Mouse (Mus musculus): ENCODE results near the gene Arf4. TPM values are rescaled to one million over a fixed set of nuclear protein-coding genes. Genes with fewer than 3 reads are reported as not detected.
A peak's percentile ranks its signal among the peaks of the same experiment; 100 is the strongest.

The Arf4 gene
- polyA plus RNA-seq, 1 experiment from 2014 or later = 302 TPM

DNA sequence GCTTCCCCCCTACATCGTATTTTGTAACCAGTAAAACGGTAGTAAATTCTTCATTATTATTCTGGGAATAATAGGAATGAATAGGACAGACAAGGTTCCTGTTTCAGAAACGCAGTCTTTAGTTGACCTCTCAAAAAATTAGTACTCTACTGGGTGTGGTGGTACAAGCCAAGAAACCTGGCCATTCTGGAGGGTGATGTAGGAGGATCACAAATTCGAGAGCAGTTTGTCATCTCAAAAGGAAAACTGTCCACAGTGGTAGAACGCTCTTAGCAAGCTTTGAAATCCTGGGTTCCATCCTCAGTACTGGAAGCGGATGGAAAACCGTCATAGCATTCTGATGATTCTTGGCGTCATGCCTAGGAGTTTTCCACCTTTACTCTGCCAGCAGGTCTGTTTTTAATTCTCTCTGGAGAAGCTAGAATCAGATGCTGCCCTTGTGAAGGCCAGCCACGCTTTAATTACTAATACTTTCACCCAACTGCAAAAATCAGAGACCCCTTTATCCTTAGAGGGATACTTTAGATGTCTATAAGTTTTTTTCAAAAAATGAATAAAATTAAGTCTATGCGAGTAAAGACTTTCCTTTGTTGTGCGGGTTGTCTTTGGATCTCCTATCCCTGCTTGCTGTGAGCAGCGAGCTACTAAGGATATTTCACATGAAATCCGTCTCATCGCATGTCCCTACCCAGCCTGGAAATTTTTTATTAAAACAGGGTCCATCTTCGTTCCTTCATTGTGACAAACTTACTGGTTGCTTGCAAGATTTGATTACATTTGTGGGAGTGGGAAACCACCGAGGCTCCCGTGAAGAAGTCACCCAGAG, 636 bp upstream of the Arf4 start:
- POLR2A ChIA-PET = interaction anchor here (0.9 kb wide), 1 partner anchor 49 kb away, joined by 3 read pairs; no protein-coding TSS in a partner anchor
- in situ Hi-C loops (cut with MboI; ENCODE audit: low pct_unique_long_range_greater_than_20kb) = no loop called here
- no peak for ATAC-seq
- peak; percentile 38 for DNase-seq (ENCODE audit: low read depth, low spot score)
- no peak for TF ChIP-seq CTCF (IDR thresholded peaks at IDR 0.05)
- H3K27me3 ChIP-seq = no peaks in the 10 kb centered on the region
- CTCF ChIA-PET = interaction anchor here (0.9 kb wide), 2 partner anchors 9 to 151 kb away, joined by 3 to 4 read pairs; no protein-coding TSS in a partner anchor

- DNase-seq (ENCODE audit: low read depth, low spot score) (no peak), ATAC-seq (peak; percentile 49)
- H3K27me3 ChIP-seq = no peaks in the 10 kb centered on the region
- TF ChIP-seq CTCF (IDR thresholded peaks at IDR 0.05) = no peak
- ChIA-PET CTCF (interaction anchor here (0.7 to 2.2 kb wide), 6 partner anchors 10 to 152 kb away, joined by 3 to 7 read pairs (median 4); no protein-coding TSS in a partner anchor), POLR2A (interaction anchor here (0.6 to 1.6 kb wide), 5 partner anchors 9 to 162 kb away, joined by 3 to 4 read pairs (median 3); no protein-coding TSS in a partner anchor)
- in situ Hi-C loops (cut with MboI; ENCODE audit: low pct_unique_long_range_greater_than_20kb) = no loop called here
Observed at GRCm38 (mm10) chr14:26638708-26639084, 822 bp downstream of the Arf4 start.

GRCm38 (mm10) chr14:26639251-26639650, 1.4 kb downstream of the Arf4 start:
- no peak for DNase-seq (ENCODE audit: low read depth, low spot score)
- POLR2A ChIA-PET = interaction anchor here (0.6 to 1.6 kb wide), 4 partner anchors 8 to 162 kb away, joined by 3 to 4 read pairs (median 3); no protein-coding TSS in a partner anchor
- ATAC-seq = no peak
- CTCF ChIA-PET = interaction anchor here (0.7 to 2.2 kb wide), 9 partner anchors 9 to 153 kb away, joined by 3 to 7 read pairs (median 3); no protein-coding TSS in a partner anchor
- no peaks in the 10 kb centered on the region for H3K27me3 ChIP-seq
- in situ Hi-C loops (cut with MboI; ENCODE audit: low pct_unique_long_range_greater_than_20kb) = no loop called here
- no peak for TF ChIP-seq CTCF (IDR thresholded peaks at IDR 0.05)

- DNase-seq (ENCODE audit: low read depth, low spot score) (no peak), ATAC-seq (no peak)
- no peaks in the 10 kb centered on the region for H3K27me3 ChIP-seq
- POLR2A ChIA-PET = interaction anchor here (0.7 to 1.6 kb wide), 2 partner anchors 9 to 27 kb away, joined by 3 read pairs; no protein-coding TSS in a partner anchor
- in situ Hi-C loops (cut with MboI; ENCODE audit: low pct_unique_long_range_greater_than_20kb) = no loop called here
- TF ChIP-seq CTCF (IDR thresholded peaks at IDR 0.05) = no peak
- CTCF ChIA-PET = interaction anchor here (0.7 to 2.2 kb wide), 6 partner anchors 9 to 154 kb away, joined by 3 to 7 read pairs (median 4); no protein-coding TSS in a partner anchor
Observed at GRCm38 (mm10) chr14:26639961-26640360, 2.1 kb downstream of the Arf4 start.

DNA sequence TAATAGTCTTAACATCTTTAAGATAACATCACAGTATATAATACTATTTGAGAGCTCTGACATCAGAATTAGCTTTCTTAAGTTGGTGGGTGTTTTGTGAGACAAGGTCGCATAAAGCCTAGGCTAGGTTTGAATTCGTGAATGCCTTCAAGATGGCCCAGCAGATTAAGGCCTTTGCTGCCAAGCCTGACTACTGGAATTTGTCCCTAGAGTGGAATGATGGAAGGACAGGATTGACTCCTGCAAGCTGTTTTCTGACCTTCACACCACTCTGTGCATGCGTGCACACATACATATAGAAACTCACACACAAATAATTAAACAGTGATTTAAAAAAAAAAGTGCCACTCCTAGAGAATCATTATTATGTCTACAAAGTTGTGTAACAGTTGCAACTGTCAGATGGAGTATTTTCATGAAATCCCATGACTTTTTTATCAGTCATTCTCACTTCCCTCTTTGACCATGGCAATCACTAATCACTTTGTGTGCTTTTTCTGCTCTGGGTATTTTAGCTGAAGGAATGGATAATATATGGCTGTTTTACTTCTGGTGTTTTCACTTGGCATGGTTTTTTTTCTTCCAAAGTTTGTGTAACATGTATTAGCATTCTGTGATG, 5.2 kb downstream of the Arf4 start:
- DNase-seq (ENCODE audit: low read depth, low spot score) (no peak), ATAC-seq (no peak)
- no peaks in the 10 kb centered on the region for H3K27me3 ChIP-seq
- in situ Hi-C loops (cut with MboI; ENCODE audit: low pct_unique_long_range_greater_than_20kb) = no loop called here
- ChIA-PET CTCF (interaction anchor here (1.6 to 2.2 kb wide), 2 partner anchors 8 to 152 kb away, joined by 3 to 9 read pairs; no protein-coding TSS in a partner anchor), POLR2A (interaction anchor here (0.7 kb wide), 2 partner anchors 9 to 229 kb away, joined by 3 to 4 read pairs; no protein-coding TSS in a partner anchor)
- TF ChIP-seq CTCF (IDR thresholded peaks at IDR 0.05) = no peak

- in situ Hi-C loops (cut with MboI; ENCODE audit: low pct_unique_long_range_greater_than_20kb) = no loop called here
- no peak for TF ChIP-seq CTCF (IDR thresholded peaks at IDR 0.05)
- POLR2A ChIA-PET = no interaction called here
- ATAC-seq (no peak), DNase-seq (ENCODE audit: low read depth, low spot score) (no peak)
- CTCF ChIA-PET = no interaction called here
- H3K27me3 ChIP-seq = no peaks in the 10 kb centered on the region
Observed at GRCm38 (mm10) chr14:26645989-26646650, 8.2 kb downstream of the Arf4 start.

DNA sequence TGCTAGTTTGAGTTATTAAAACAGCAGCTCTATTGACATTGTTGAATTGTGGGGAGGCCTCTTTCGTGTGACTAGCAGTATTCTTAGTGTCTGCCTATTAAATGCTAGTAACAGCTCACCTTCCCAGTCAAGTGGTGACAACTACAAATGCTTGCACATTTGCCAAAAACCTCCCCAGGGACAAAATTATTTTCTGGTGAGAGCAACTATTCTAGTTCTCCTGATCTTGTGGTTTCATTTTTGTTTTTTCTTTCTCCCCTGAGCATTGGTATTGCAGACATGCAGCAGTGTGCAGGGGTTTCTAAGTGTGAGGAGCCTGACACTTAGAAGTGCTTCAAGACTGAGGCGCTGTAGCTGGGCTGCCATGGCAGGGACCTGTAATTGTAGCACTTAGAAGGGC, 9.9 kb downstream of the Arf4 start:
- in situ Hi-C loops (cut with MboI; ENCODE audit: low pct_unique_long_range_greater_than_20kb) = no loop called here
- TF ChIP-seq CTCF (IDR thresholded peaks at IDR 0.05) = no peak
- no peaks in the 10 kb centered on the region for H3K27me3 ChIP-seq
- DNase-seq (ENCODE audit: low read depth, low spot score) (no peak), ATAC-seq (no peak)
- ChIA-PET POLR2A (interaction anchor here (0.9 kb wide), 1 partner anchor 9 kb away, joined by 4 read pairs; no protein-coding TSS in a partner anchor), CTCF (interaction anchor here (0.8 to 1.4 kb wide), 3 partner anchors 8 to 155 kb away, joined by 3 to 7 read pairs (median 3); no protein-coding TSS in a partner anchor)

- peak; percentile 65 for TF ChIP-seq CTCF (IDR thresholded peaks at IDR 0.05)
- in situ Hi-C loops (cut with MboI; ENCODE audit: low pct_unique_long_range_greater_than_20kb) = loop anchor here (10.0 kb wide), 1 partner anchor 157 kb away; no protein-coding TSS in a partner anchor
- ATAC-seq = no peak
- CTCF ChIA-PET = interaction anchor here (0.9 to 2.2 kb wide), 6 partner anchors 10 to 166 kb away, joined by 3 to 9 read pairs (median 6); no protein-coding TSS in a partner anchor
- POLR2A ChIA-PET = no interaction called here
- H3K27me3 ChIP-seq = no peaks in the 10 kb centered on the region
- DNase-seq (ENCODE audit: low read depth, low spot score) = no peak
Observed at GRCm38 (mm10) chr14:26651901-26652300, 14.0 kb downstream of the Arf4 start.

- DNase-seq (ENCODE audit: low read depth, low spot score) = no peak
- POLR2A ChIA-PET = interaction anchor here (1.7 kb wide), 1 partner anchor 10 kb away, joined by 8 read pairs; no protein-coding TSS in a partner anchor
- in situ Hi-C loops (cut with MboI; ENCODE audit: low pct_unique_long_range_greater_than_20kb) = loop anchor here (10.0 kb wide), 1 partner anchor 163 kb away; no protein-coding TSS in a partner anchor
- no peaks in the 10 kb centered on the region for H3K27me3 ChIP-seq
- TF ChIP-seq CTCF (IDR thresholded peaks at IDR 0.05) = no peak
- CTCF ChIA-PET = no interaction called here
- no peak for ATAC-seq
Observed at GRCm38 (mm10) chr14:26658178-26658577, 20.3 kb downstream of the Arf4 start.

GRCm38 (mm10) chr14:26660233-26660632, 22.4 kb downstream of the Arf4 start:
- no peak for ATAC-seq
- ChIA-PET CTCF (no interaction called here), POLR2A (no interaction called here)
- no peak for TF ChIP-seq CTCF (IDR thresholded peaks at IDR 0.05)
- in situ Hi-C loops (cut with MboI; ENCODE audit: low pct_unique_long_range_greater_than_20kb) = no loop called here
- DNase-seq (ENCODE audit: low read depth, low spot score) = no peak
- no peaks in the 10 kb centered on the region for H3K27me3 ChIP-seq

Measured in Patski (cell line).